Mouse (Mus musculus): ENCODE data around the gene Inca1. TPM values are rescaled to one million over a fixed set of nuclear protein-coding genes. Genes with fewer than 3 reads are reported as not detected.
A peak's percentile ranks its signal among the peaks of the same experiment; 100 is the strongest.

Gene Inca1
- total and polyA plus RNA-seq, 3 experiments: 0.35 to 2.2 TPM; not detected in 1

DNA sequence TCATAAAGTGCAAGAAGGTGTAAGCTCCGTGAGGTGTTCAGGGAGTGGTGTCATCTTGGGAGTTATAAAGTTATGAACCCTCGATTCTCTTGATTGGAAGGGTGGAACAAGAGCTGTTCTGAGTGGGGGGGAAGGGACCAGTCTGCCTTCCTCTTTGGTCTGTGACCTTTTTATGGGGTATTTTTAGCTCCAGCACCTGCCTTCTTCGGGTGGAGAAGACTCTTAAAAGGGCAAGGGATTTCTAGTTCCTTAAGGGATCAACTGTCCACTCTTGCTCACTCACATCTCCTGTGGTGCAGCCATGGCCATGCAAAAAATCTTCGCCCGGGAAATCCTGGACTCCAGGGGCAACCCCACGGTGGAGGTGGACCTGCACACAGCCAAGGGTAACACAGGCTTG, 42.4 kb downstream of the Inca1 start:
- Histone ChIP-seq H3K27ac (ENCODE audit: control insufficient read depth, low read depth, low read length) (peak overlapping the region; percentile 99), H3K4me1 (ENCODE audit: control insufficient read depth in 1 of 2, insufficient read depth in 2 of 2, low read length in 2 of 2) (peaks cover 2 to 18% of the 10 kb centered on the region in 2 experiments), H3K9me3 (replicated peaks; ENCODE audit: insufficient read depth, low read length) (no peaks in the 10 kb centered on the region), H3K4me3 (ENCODE audit: control insufficient read depth in 1 of 2, insufficient read depth in 1 of 2, low read depth in 2 of 2, low read length in 2 of 2) (no peak overlapping the region), H3K27me3 (ENCODE audit: control insufficient read depth in 1 of 2, insufficient read depth in 2 of 2, low read length in 2 of 2) (no peaks in the 10 kb centered on the region), H3K36me3 (ENCODE audit: control insufficient read depth in 1 of 2, insufficient read depth in 2 of 2, low read length in 2 of 2) (peaks cover 3 to 13% of the 10 kb centered on the region in 2 experiments), H3K79me2 (ENCODE audit: control insufficient read depth, insufficient read depth, low read length, poor library complexity) (peaks cover 35% of the 10 kb centered on the region), H3K9ac (ENCODE audit: control insufficient read depth, low read depth, low read length, poor library complexity, severe bottlenecking) (peak overlapping the region; percentile 88; the same call in 1 of the 2 replicates)
- TF ChIP-seq MYB (IDR thresholded peaks at IDR 0.05; ENCODE audit: low read depth, low read length) (no peak), CTCF (IDR thresholded peaks at IDR 0.05 in 2 of 3, conservative IDR thresholded peaks at IDR 0.05 in 1 of 3; ENCODE audit: control insufficient read depth in 1 of 3, insufficient read depth in 1 of 3, low read depth in 2 of 3, low read length in 3 of 3, poor library complexity in 1 of 3, severe bottlenecking in 1 of 3) (no peak), NELFE (IDR thresholded peaks at IDR 0.05; ENCODE audit: low read depth, low read length) (0 out of 2 replicates have a peak, but pooled peaks have one; percentile 5), SIN3A (IDR thresholded peaks at IDR 0.05; ENCODE audit: low read length) (no peak)
- DNase-seq (ENCODE audit: low read depth, low spot score): no peak

DNA sequence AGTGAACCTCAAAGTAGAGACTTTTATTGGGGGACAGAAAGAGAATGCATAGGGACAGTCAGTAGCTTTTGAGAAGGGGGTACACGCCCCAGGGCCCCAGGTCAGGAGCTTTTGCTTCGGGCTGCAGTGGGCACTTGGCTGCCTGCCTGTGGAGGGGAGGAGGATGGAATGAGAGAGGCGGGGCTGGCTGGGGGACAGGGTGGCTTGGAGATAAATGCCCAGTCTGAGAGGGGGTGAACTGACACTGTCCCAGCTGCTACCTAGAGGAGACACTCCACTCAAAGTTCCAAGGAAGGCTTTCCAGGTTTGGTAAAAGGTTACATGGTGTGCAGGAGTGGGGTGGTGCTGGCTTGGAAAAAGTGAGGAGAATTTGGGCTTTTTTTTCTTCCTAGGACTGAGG, 43.0 kb downstream of the Inca1 start, which contains the start of gene Eno3:
TSS of gene Eno3 (plus strand) at position 239 of the 400 bp plus-strand sequence.
- H3K79me2 ChIP-seq (ENCODE audit: control insufficient read depth, insufficient read depth, low read length, poor library complexity): peaks cover 41% of the 10 kb centered on the region
- peaks cover 6 to 19% of the 10 kb centered on the region in 2 experiments; a peak in 3 of 4 replicates for H3K36me3 ChIP-seq (ENCODE audit: control insufficient read depth in 1 of 2, insufficient read depth in 2 of 2, low read length in 2 of 2)
- TF ChIP-seq NELFE (IDR thresholded peaks at IDR 0.05; ENCODE audit: low read depth, low read length) (0 out of 2 replicates have a peak, but pooled peaks have one; percentile 18), GABPA (IDR thresholded peaks at IDR 0.05; ENCODE audit: low read depth, low read length) (no peak), CHD1 (IDR thresholded peaks at IDR 0.05; ENCODE audit: low read depth, low read length) (no peak), EP300 (IDR thresholded peaks at IDR 0.05; ENCODE audit: low read depth in 1 of 2, low read length in 2 of 2) (no peak), USF1 (IDR thresholded peaks at IDR 0.05; ENCODE audit: low read depth, low read length) (no peak), CHD2 (IDR thresholded peaks at IDR 0.05; ENCODE audit: low read length) (no peak), MAFK (IDR thresholded peaks at IDR 0.05; ENCODE audit: borderline replicate concordance, low read depth, low read length) (no peak), RCOR1 (IDR thresholded peaks at IDR 0.05; ENCODE audit: low read depth, low read length) (no peak), SIN3A (IDR thresholded peaks at IDR 0.05; ENCODE audit: low read length) (0 out of 2 replicates have a peak, but pooled peaks have one; percentile 3), POLR2A (IDR thresholded peaks at IDR 0.05; ENCODE audit: control insufficient read depth in 1 of 2, insufficient read depth in 1 of 2, low read depth in 1 of 2, low read length in 2 of 2, poor library complexity in 1 of 2) (no peak), ZNF384 (IDR thresholded peaks at IDR 0.05; ENCODE audit: low read depth, low read length) (0 out of 2 replicates have a peak, but pooled peaks have one; percentile 50), MAX (IDR thresholded peaks at IDR 0.05; ENCODE audit: low read length) (no peak), MEF2A (IDR thresholded peaks at IDR 0.05; ENCODE audit: extremely low read depth, insufficient replicate concordance, low read depth, low read length, poor library complexity, severe bottlenecking) (no peak), GATA1 (IDR thresholded peaks at IDR 0.05; ENCODE audit: low read depth, low read length) (no peak), E2F4 (IDR thresholded peaks at IDR 0.05; ENCODE audit: borderline replicate concordance, low read depth, low read length) (no peak), MXI1 (IDR thresholded peaks at IDR 0.05; ENCODE audit: low read depth, low read length) (no peak), MYB (IDR thresholded peaks at IDR 0.05; ENCODE audit: low read depth, low read length) (no peak), POLR2AphosphoS5 (IDR thresholded peaks at IDR 0.05; ENCODE audit: borderline replicate concordance, low read depth, low read length) (no peak), BHLHE40 (IDR thresholded peaks at IDR 0.05; ENCODE audit: borderline replicate concordance, low read depth, low read length) (no peak)
- peak within 1 kb of the TSS; percentile 74 to 80 for H3K4me3 ChIP-seq (ENCODE audit: control insufficient read depth in 1 of 2, insufficient read depth in 1 of 2, low read depth in 2 of 2, low read length in 2 of 2)
- H3K4me1 ChIP-seq (ENCODE audit: control insufficient read depth in 1 of 2, insufficient read depth in 2 of 2, low read length in 2 of 2): peaks cover 2 to 23% of the 10 kb centered on the region in 2 experiments
- no peaks in the 10 kb centered on the region for H3K9me3 ChIP-seq (replicated peaks; ENCODE audit: insufficient read depth, low read length)
- peak within 1 kb of the TSS; percentile 88 for H3K9ac ChIP-seq (ENCODE audit: control insufficient read depth, low read depth, low read length, poor library complexity, severe bottlenecking)
- no peaks in the 10 kb centered on the region for H3K27me3 ChIP-seq (ENCODE audit: control insufficient read depth in 1 of 2, insufficient read depth in 2 of 2, low read length in 2 of 2)
- peak; percentile 63 for DNase-seq (ENCODE audit: low read depth, low spot score)
- H3K27ac ChIP-seq (ENCODE audit: control insufficient read depth, low read depth, low read length): peak within 1 kb of the TSS; percentile 99

Data from MEL (cell line).